Mouse (Mus musculus) hindbrain, embryonic 11.5 days (tissue): ENCODE measurements around the gene Plch1. TPM values are rescaled to one million over a fixed set of nuclear protein-coding genes. Genes with fewer than 3 reads are reported as not detected.

Experiments used
- ATAC-seq: fragments of 200-750 bp; cut with Nextera tagmentation; 2 replicates; pipeline ENCODE4 v1.8.0; 2017; ENCODE audit warnings: mild to moderate bottlenecking, moderate TSS enrichment, moderate library complexity; ENCODE audit not compliant: low FRiP score
- DNase-seq: peaks from one replicate; pipeline ENCODE4 v3.0.0-alpha.2; 2015; ENCODE audit warnings: low spot score
- H3K27ac ChIP-seq: fragments of 300-500 bp; sonication (generic); 2 replicates; pipeline ENCODE4 v1.5.1; 2014; ENCODE audit warnings: mild to moderate bottlenecking, low read depth, low read length
- H3K27me3 ChIP-seq: fragments of 300-500 bp; sonication (generic); 2 replicates; pipeline ENCODE4 v1.6.1; 2014; ENCODE audit warnings: mild to moderate bottlenecking, low read length, moderate library complexity, mixed read lengths; ENCODE audit not compliant: control insufficient read depth, insufficient read depth
- H3K36me3 ChIP-seq: fragments of 300-500 bp; sonication (generic); 2 replicates; pipeline ENCODE4 v1.6.1; 2014; ENCODE audit warnings: mild to moderate bottlenecking, low read length, moderate library complexity, mixed read lengths; ENCODE audit not compliant: control insufficient read depth, insufficient read depth
- H3K4me1 ChIP-seq: fragments of 300-500 bp; sonication (generic); replicated peaks from 2 replicates; pipeline ENCODE4 v1.6.1; 2014; ENCODE audit warnings: low read length, mixed read lengths; ENCODE audit not compliant: control insufficient read depth, insufficient read depth
- H3K4me2 ChIP-seq: fragments of 300-500 bp; sonication (generic); replicated peaks from 2 replicates; pipeline ENCODE4 v1.6.1; 2014; ENCODE audit warnings: mild to moderate bottlenecking, low read depth, low read length
- H3K4me3 ChIP-seq: fragments of 300-500 bp; sonication (generic); 2 replicates; pipeline ENCODE4 v1.5.1; 2014; ENCODE audit warnings: low read depth, low read length
- H3K9ac ChIP-seq: fragments of 300-500 bp; sonication (generic); 2 replicates; pipeline ENCODE4 v1.6.1; 2014; ENCODE audit warnings: low read depth, low read length
- H3K9me3 ChIP-seq: fragments of 300-500 bp; sonication (generic); 2 replicates; pipeline ENCODE4 v1.6.1; 2016; ENCODE audit warnings: low read length; ENCODE audit not compliant: control insufficient read depth
- WGBS: fragments of 180-500 bp; shearing (Covaris S2); extraction: QIAGEN DNeasy Blood & Tissue Kit; methylation state at CpG from one replicate; pipeline ENCODE4 v1.1.7; 2014; 5-methylcytosine and 5-hydroxymethylcytosine counted together
- polyA plus RNA-seq: library from polyadenylated mRNA; unstranded; fragments of >200 nt; fragmentation: Nextera tagmentation; extraction: Ambion mirVana; gene quantifications from 2 replicates; pipeline ENCODE4 v1.2.1, GENCODE M21; 2014

Gene Plch1
- 34.6 and 40.3 TPM in 2 replicates for polyA plus RNA-seq

- H3K27me3 ChIP-seq: no peaks in the 10 kb centered on the region
- no peaks in the 10 kb centered on the region for H3K9me3 ChIP-seq
- H3K27ac ChIP-seq: peak within 1 kb of the TSS; percentile 94
- H3K36me3 ChIP-seq: no peaks in the 10 kb centered on the region
- H3K4me2 ChIP-seq: peak within 1 kb of the TSS; percentile 64
- peak; percentile 77 for ATAC-seq
- DNase-seq: peak; percentile 92
- peak within 1 kb of the TSS; percentile 86 for H3K9ac ChIP-seq
- H3K4me3 ChIP-seq: peak within 1 kb of the TSS; percentile 81
- H3K4me1 ChIP-seq: peaks cover 1% of the 10 kb centered on the region; the same call in 1 of the 2 replicates
- 0% methylated on average over 12 of the region's 12 CpGs for WGBS
Measured at GRCm38 (mm10) chr3:63899309-63899695, at the start of gene Plch1. Gene Plch1 (minus strand): TSS chr3:63899472.

- Histone ChIP-seq H3K9ac (no peak overlapping the region), H3K4me1 (no peaks in the 10 kb centered on the region), H3K27ac (no peak overlapping the region), H3K27me3 (no peaks in the 10 kb centered on the region), H3K4me3 (no peak overlapping the region), H3K9me3 (no peaks in the 10 kb centered on the region), H3K4me2 (no peak overlapping the region), H3K36me3 (no peaks in the 10 kb centered on the region)
- ATAC-seq (no peak), DNase-seq (no peak)
- WGBS: 90% methylated on average over 2 of the region's 2 CpGs
Measured at GRCm38 (mm10) chr3:63941204-63941850, 42.1 kb upstream of the Plch1 start.

- DNase-seq (no peak), ATAC-seq (no peak)
- H3K4me2 ChIP-seq: no peak overlapping the region
Measured at GRCm38 (mm10) chr3:63938928-63939327, 39.7 kb upstream of the Plch1 start.

GRCm38 (mm10) chr3:63928878-63929859 is 29.9 kb upstream of the Plch1 start, which contains the start of gene E130311K13Rik:
Gene E130311K13Rik (minus strand): TSS chr3:63929472.
- WGBS: 5% methylated on average over 47 of the region's 48 CpGs

More at GRCm38 (mm10) chr3:63938928-63939327, 39.7 kb upstream of the Plch1 start:
- no peak overlapping the region for H3K4me3 ChIP-seq
- H3K9ac ChIP-seq: no peak overlapping the region
- no peaks in the 10 kb centered on the region for H3K9me3 ChIP-seq
- no peaks in the 10 kb centered on the region for H3K4me1 ChIP-seq
- 97% methylated on average over 2 of the region's 2 CpGs for WGBS
- H3K36me3 ChIP-seq: no peaks in the 10 kb centered on the region
- H3K27me3 ChIP-seq: no peaks in the 10 kb centered on the region
- no peak overlapping the region for H3K27ac ChIP-seq

GRCm38 (mm10) chr3:63919634-63920033 is 20.4 kb upstream of the Plch1 start:
- Histone ChIP-seq H3K9ac (no peak overlapping the region), H3K4me2 (no peak overlapping the region), H3K27me3 (no peaks in the 10 kb centered on the region), H3K4me1 (no peaks in the 10 kb centered on the region), H3K9me3 (no peaks in the 10 kb centered on the region), H3K27ac (no peak overlapping the region), H3K36me3 (no peaks in the 10 kb centered on the region), H3K4me3 (no peak overlapping the region)
- WGBS: 58% methylated on average over 3 of the region's 3 CpGs
- ATAC-seq: no peak
- peak; percentile 51 for DNase-seq

More at GRCm38 (mm10) chr3:63928878-63929859, 29.9 kb upstream of the Plch1 start, which contains the start of gene E130311K13Rik:
- Histone ChIP-seq H3K4me2 (peak within 1 kb of the TSS; percentile 72), H3K9me3 (no peaks in the 10 kb centered on the region), H3K9ac (peak within 1 kb of the TSS; percentile 92), H3K27me3 (no peaks in the 10 kb centered on the region), H3K4me1 (no peaks in the 10 kb centered on the region), H3K4me3 (peak within 1 kb of the TSS; percentile 60), H3K27ac (peak within 1 kb of the TSS; percentile 83), H3K36me3 (no peaks in the 10 kb centered on the region)
- DNase-seq (peak; percentile 96), ATAC-seq (peak; percentile 97)

- H3K36me3 ChIP-seq: no peaks in the 10 kb centered on the region
- H3K27me3 ChIP-seq: no peaks in the 10 kb centered on the region
- H3K4me3 ChIP-seq: no peak overlapping the region
- H3K9me3 ChIP-seq: no peaks in the 10 kb centered on the region
- ATAC-seq (no peak), DNase-seq (no peak)
- 90% methylated on average over 4 of the region's 4 CpGs for WGBS
- H3K9ac ChIP-seq: no peak overlapping the region
- no peaks in the 10 kb centered on the region for H3K4me1 ChIP-seq
- H3K4me2 ChIP-seq: no peak overlapping the region
- H3K27ac ChIP-seq: no peak overlapping the region
Measured at GRCm38 (mm10) chr3:63910301-63910700, 11.0 kb upstream of the Plch1 start.

- Histone ChIP-seq H3K27ac (no peak overlapping the region), H3K4me3 (peak overlapping the region; percentile 27; the same call in 1 of the 2 replicates), H3K9me3 (no peaks in the 10 kb centered on the region), H3K27me3 (no peaks in the 10 kb centered on the region), H3K4me2 (peak overlapping the region; percentile 63), H3K9ac (peak overlapping the region; percentile 58), H3K4me1 (no peaks in the 10 kb centered on the region; the same call in 1 of the 2 replicates), H3K36me3 (no peaks in the 10 kb centered on the region)
- ATAC-seq: no peak
- peak; percentile 36 for DNase-seq
- WGBS: 1% methylated on average over 18 of the region's 18 CpGs
Measured at GRCm38 (mm10) chr3:63905241-63905640, 6.0 kb upstream of the Plch1 start.

GRCm38 (mm10) chr3:63904157-63904556 is 4.9 kb upstream of the Plch1 start:
- WGBS: 68% methylated on average over 2 of the region's 2 CpGs
- H3K4me3 ChIP-seq: no peak overlapping the region

More at GRCm38 (mm10) chr3:63904157-63904556, 4.9 kb upstream of the Plch1 start:
- no peaks in the 10 kb centered on the region for H3K27me3 ChIP-seq
- ATAC-seq (no peak), DNase-seq (no peak)
- no peaks in the 10 kb centered on the region; the same call in 1 of the 2 replicates for H3K4me1 ChIP-seq
- H3K36me3 ChIP-seq: no peaks in the 10 kb centered on the region
- H3K9me3 ChIP-seq: no peaks in the 10 kb centered on the region
- no peak overlapping the region for H3K27ac ChIP-seq
- no peak overlapping the region for H3K4me2 ChIP-seq
- no peak overlapping the region for H3K9ac ChIP-seq
